Mouse (Mus musculus): ENCODE results near the gene Tmc6.

DNA sequence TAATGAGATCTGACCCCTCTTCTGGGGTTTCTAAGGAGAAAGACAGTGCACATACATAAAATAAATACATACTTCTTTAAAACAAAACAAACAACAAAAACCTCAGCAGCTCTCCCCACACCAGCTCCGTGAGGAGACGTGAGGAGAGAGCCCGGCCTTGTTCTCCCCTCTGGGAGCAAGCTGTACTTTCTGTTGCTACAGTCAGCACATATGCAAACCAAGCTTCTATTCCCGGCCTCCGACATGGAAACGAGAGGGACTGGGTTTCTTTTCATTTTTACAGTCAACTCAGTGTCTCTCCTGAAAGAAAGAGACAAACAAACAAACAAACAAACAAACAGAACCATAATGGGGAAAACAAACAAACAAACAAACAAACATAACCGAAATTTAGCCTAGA, 18.0 kb upstream of the Tmc6 start:
- TF ChIP-seq POLR2A (IDR thresholded peaks at IDR 0.05; ENCODE audit: borderline replicate concordance, extremely low read depth, low read depth, low read length) = no peak
- TF ChIP-seq CTCF (IDR thresholded peaks at IDR 0.05; ENCODE audit: insufficient read depth, low read length) = no peak
